Mouse (Mus musculus): ENCODE results near the gene E130114P18Rik. TPM values are rescaled to one million over a fixed set of nuclear protein-coding genes. Genes with fewer than 3 reads are reported as not detected.

The E130114P18Rik gene
- polyA plus RNA-seq, 1 experiment from 2014 or later: 6.3 TPM

- ATAC-seq (ENCODE audit: insufficient number of reproducible peaks, insufficient read depth, low FRiP score, low read depth): no peak
- Histone ChIP-seq H3K36me3 (ENCODE audit: control insufficient read depth, insufficient read depth, low read length) (no peaks in the 10 kb centered on the region), H3K4me2 (replicated peaks; ENCODE audit: low read depth, low read length) (peak overlapping the region; percentile 69), H3K27me3 (ENCODE audit: control insufficient read depth, insufficient read depth, low read length) (no peaks in the 10 kb centered on the region), H3K27ac (ENCODE audit: low read length) (no peak overlapping the region), H3K4me1 (ENCODE audit: control insufficient read depth, insufficient read depth, low read length) (0 out of 2 replicates have a peak, but pooled peaks cover 3% of the 10 kb centered on the region), H3K9me3 (ENCODE audit: control insufficient read depth, low read depth, low read length) (no peaks in the 10 kb centered on the region), H3K9ac (replicated peaks; ENCODE audit: low read depth, low read length) (no peak overlapping the region), H3K4me3 (ENCODE audit: low read depth, low read length) (no peak overlapping the region)
- 53% methylated on average over 3 of the region's 3 CpGs for WGBS
Observed at GRCm38 (mm10) chr4:97758661-97759060, 19.2 kb downstream of the E130114P18Rik start.

- WGBS: 4% methylated on average over 14 of the region's 14 CpGs
- H3K9ac ChIP-seq (replicated peaks; ENCODE audit: low read depth, low read length): peak overlapping the region; percentile 39; the same call in 1 of the 2 replicates
Observed at GRCm38 (mm10) chr4:97757978-97758461, 19.9 kb downstream of the E130114P18Rik start.

GRCm38 (mm10) chr4:97757207-97757977 lies 20.5 kb downstream of the E130114P18Rik start:
- H3K9ac ChIP-seq (replicated peaks; ENCODE audit: low read depth, low read length): peak overlapping the region; percentile 39
- H3K27me3 ChIP-seq (ENCODE audit: control insufficient read depth, insufficient read depth, low read length): no peaks in the 10 kb centered on the region
- peak overlapping the region; percentile 77 for H3K27ac ChIP-seq (ENCODE audit: low read length)
- WGBS: under 1% methylated on average over 38 of the region's 38 CpGs
- H3K9me3 ChIP-seq (ENCODE audit: control insufficient read depth, low read depth, low read length): no peaks in the 10 kb centered on the region
- H3K4me3 ChIP-seq (ENCODE audit: low read depth, low read length): peak overlapping the region; percentile 41
- H3K4me2 ChIP-seq (replicated peaks; ENCODE audit: low read depth, low read length): peak overlapping the region; percentile 69
- no peaks in the 10 kb centered on the region for H3K36me3 ChIP-seq (ENCODE audit: control insufficient read depth, insufficient read depth, low read length)
- peak; percentile 79 for ATAC-seq (ENCODE audit: insufficient number of reproducible peaks, insufficient read depth, low FRiP score, low read depth)
- peaks cover 6% of the 10 kb centered on the region; the same call in 1 of the 2 replicates for H3K4me1 ChIP-seq (ENCODE audit: control insufficient read depth, insufficient read depth, low read length)

More at GRCm38 (mm10) chr4:97757978-97758461, 19.9 kb downstream of the E130114P18Rik start:
- Histone ChIP-seq H3K36me3 (ENCODE audit: control insufficient read depth, insufficient read depth, low read length) (no peaks in the 10 kb centered on the region), H3K4me2 (replicated peaks; ENCODE audit: low read depth, low read length) (peak overlapping the region; percentile 69), H3K9me3 (ENCODE audit: control insufficient read depth, low read depth, low read length) (no peaks in the 10 kb centered on the region), H3K27me3 (ENCODE audit: control insufficient read depth, insufficient read depth, low read length) (no peaks in the 10 kb centered on the region), H3K4me1 (ENCODE audit: control insufficient read depth, insufficient read depth, low read length) (0 out of 2 replicates have a peak, but pooled peaks cover 3% of the 10 kb centered on the region), H3K4me3 (ENCODE audit: low read depth, low read length) (peak overlapping the region; percentile 41), H3K27ac (ENCODE audit: low read length) (peak overlapping the region; percentile 77; the same call in 1 of the 2 replicates)
- peak; percentile 57; the same call in 1 of the 2 replicates for ATAC-seq (ENCODE audit: insufficient number of reproducible peaks, insufficient read depth, low FRiP score, low read depth)

GRCm38 (mm10) chr4:97754241-97754640 lies 23.6 kb downstream of the E130114P18Rik start:
- ATAC-seq (ENCODE audit: insufficient number of reproducible peaks, insufficient read depth, low FRiP score, low read depth): no peak
- Histone ChIP-seq H3K4me2 (replicated peaks; ENCODE audit: low read depth, low read length) (no peak overlapping the region), H3K4me3 (ENCODE audit: low read depth, low read length) (no peak overlapping the region), H3K9me3 (ENCODE audit: control insufficient read depth, low read depth, low read length) (no peaks in the 10 kb centered on the region), H3K27ac (ENCODE audit: low read length) (no peak overlapping the region), H3K4me1 (ENCODE audit: control insufficient read depth, insufficient read depth, low read length) (peaks cover 10% of the 10 kb centered on the region; the same call in 1 of the 2 replicates), H3K27me3 (ENCODE audit: control insufficient read depth, insufficient read depth, low read length) (no peaks in the 10 kb centered on the region), H3K9ac (replicated peaks; ENCODE audit: low read depth, low read length) (no peak overlapping the region), H3K36me3 (ENCODE audit: control insufficient read depth, insufficient read depth, low read length) (no peaks in the 10 kb centered on the region)
- WGBS: 30% methylated on average over 12 of the region's 12 CpGs

- peaks cover 10% of the 10 kb centered on the region; the same call in 1 of the 2 replicates for H3K4me1 ChIP-seq (ENCODE audit: control insufficient read depth, insufficient read depth, low read length)
- WGBS: 21% methylated on average over 1 of the region's 1 CpGs
- no peaks in the 10 kb centered on the region for H3K27me3 ChIP-seq (ENCODE audit: control insufficient read depth, insufficient read depth, low read length)
- no peaks in the 10 kb centered on the region for H3K36me3 ChIP-seq (ENCODE audit: control insufficient read depth, insufficient read depth, low read length)
- no peak overlapping the region for H3K4me3 ChIP-seq (ENCODE audit: low read depth, low read length)
- no peak overlapping the region for H3K27ac ChIP-seq (ENCODE audit: low read length)
- no peaks in the 10 kb centered on the region for H3K9me3 ChIP-seq (ENCODE audit: control insufficient read depth, low read depth, low read length)
- no peak overlapping the region for H3K9ac ChIP-seq (replicated peaks; ENCODE audit: low read depth, low read length)
- no peak for ATAC-seq (ENCODE audit: insufficient number of reproducible peaks, insufficient read depth, low FRiP score, low read depth)
- no peak overlapping the region for H3K4me2 ChIP-seq (replicated peaks; ENCODE audit: low read depth, low read length)
Observed at GRCm38 (mm10) chr4:97753521-97753920, 24.4 kb downstream of the E130114P18Rik start.

GRCm38 (mm10) chr4:97752276-97753010 lies 25.4 kb downstream of the E130114P18Rik start:
- H3K4me2 ChIP-seq (replicated peaks; ENCODE audit: low read depth, low read length): peak overlapping the region; percentile 83
- H3K9me3 ChIP-seq (ENCODE audit: control insufficient read depth, low read depth, low read length): no peaks in the 10 kb centered on the region
- peak overlapping the region; percentile 36; the same call in 1 of the 2 replicates for H3K4me3 ChIP-seq (ENCODE audit: low read depth, low read length)
- peak overlapping the region; percentile 82; the same call in 1 of the 2 replicates for H3K27ac ChIP-seq (ENCODE audit: low read length)
- peaks cover 10% of the 10 kb centered on the region; the same call in 1 of the 2 replicates for H3K4me1 ChIP-seq (ENCODE audit: control insufficient read depth, insufficient read depth, low read length)
- H3K27me3 ChIP-seq (ENCODE audit: control insufficient read depth, insufficient read depth, low read length): no peaks in the 10 kb centered on the region
- H3K36me3 ChIP-seq (ENCODE audit: control insufficient read depth, insufficient read depth, low read length): no peaks in the 10 kb centered on the region
- no peak for ATAC-seq (ENCODE audit: insufficient number of reproducible peaks, insufficient read depth, low FRiP score, low read depth)
- peak overlapping the region; percentile 54 for H3K9ac ChIP-seq (replicated peaks; ENCODE audit: low read depth, low read length)
- WGBS: 50% methylated on average over 5 of the region's 5 CpGs

- peak overlapping the region; percentile 36 for H3K4me3 ChIP-seq (ENCODE audit: low read depth, low read length)
- H3K9ac ChIP-seq (replicated peaks; ENCODE audit: low read depth, low read length): peak overlapping the region; percentile 54
- 2% methylated on average over 40 of the region's 40 CpGs for WGBS
- peak overlapping the region; percentile 83 for H3K4me2 ChIP-seq (replicated peaks; ENCODE audit: low read depth, low read length)
- H3K9me3 ChIP-seq (ENCODE audit: control insufficient read depth, low read depth, low read length): no peaks in the 10 kb centered on the region
- ATAC-seq (ENCODE audit: insufficient number of reproducible peaks, insufficient read depth, low FRiP score, low read depth): peak; percentile 64
- peak overlapping the region; percentile 82; the same call in 1 of the 2 replicates for H3K27ac ChIP-seq (ENCODE audit: low read length)
- H3K4me1 ChIP-seq (ENCODE audit: control insufficient read depth, insufficient read depth, low read length): peaks cover 10% of the 10 kb centered on the region; the same call in 1 of the 2 replicates
- H3K36me3 ChIP-seq (ENCODE audit: control insufficient read depth, insufficient read depth, low read length): no peaks in the 10 kb centered on the region
- H3K27me3 ChIP-seq (ENCODE audit: control insufficient read depth, insufficient read depth, low read length): no peaks in the 10 kb centered on the region
Observed at GRCm38 (mm10) chr4:97751483-97752251, 26.2 kb downstream of the E130114P18Rik start.
